Mouse (Mus musculus): ENCODE results near the gene Spsb2. TPM values are rescaled to one million over a fixed set of nuclear protein-coding genes. Genes with fewer than 3 reads are reported as not detected.

Gene Spsb2
- polyA plus RNA-seq, 1 experiment = 31.4 TPM

GRCm38 (mm10) chr6:124770511-124770910 is 38.0 kb upstream of the Spsb2 start:
- H3K4me1 ChIP-seq (ENCODE audit: control insufficient read depth, insufficient read depth, low read length) = peaks cover 6% of the 10 kb centered on the region
- H3K27ac ChIP-seq (ENCODE audit: insufficient read depth, low read depth, low read length) = no peak overlapping the region
- H3K4me3 ChIP-seq (ENCODE audit: insufficient read depth, low read length) = no peak overlapping the region
- TF ChIP-seq POLR2A (IDR thresholded peaks at IDR 0.05; ENCODE audit: borderline replicate concordance, low read depth, low read length) (no peak), CTCF (IDR thresholded peaks at IDR 0.05; ENCODE audit: low read depth, low read length) (no peak)

GRCm38 (mm10) chr6:124779222-124779983 is 29.1 kb upstream of the Spsb2 start, which contains the start of gene Lrrc23:
TSS of gene Lrrc23 (minus strand) at chr6:124779727.
- Histone ChIP-seq H3K27ac (ENCODE audit: insufficient read depth, low read depth, low read length) (no peak within 1 kb of the TSS), H3K4me1 (ENCODE audit: control insufficient read depth, insufficient read depth, low read length) (peaks cover 13% of the 10 kb centered on the region; the same call in 1 of the 2 replicates), H3K4me3 (ENCODE audit: insufficient read depth, low read length) (peak within 1 kb of the TSS; percentile 48)
- TF ChIP-seq POLR2A (IDR thresholded peaks at IDR 0.05; ENCODE audit: borderline replicate concordance, low read depth, low read length) = no peak
- no peak for TF ChIP-seq CTCF (IDR thresholded peaks at IDR 0.05; ENCODE audit: low read depth, low read length)

- H3K4me3 ChIP-seq (ENCODE audit: insufficient read depth, low read length) = peak overlapping the region; percentile 48
- peaks cover 13% of the 10 kb centered on the region; the same call in 1 of the 2 replicates for H3K4me1 ChIP-seq (ENCODE audit: control insufficient read depth, insufficient read depth, low read length)
- H3K27ac ChIP-seq (ENCODE audit: insufficient read depth, low read depth, low read length) = no peak overlapping the region
- TF ChIP-seq POLR2A (IDR thresholded peaks at IDR 0.05; ENCODE audit: borderline replicate concordance, low read depth, low read length) = no peak
- TF ChIP-seq CTCF (IDR thresholded peaks at IDR 0.05; ENCODE audit: low read depth, low read length) = no peak
Measured at GRCm38 (mm10) chr6:124779984-124780416, 28.5 kb upstream of the Spsb2 start.

- H3K4me3 ChIP-seq (ENCODE audit: insufficient read depth, low read length) = no peak overlapping the region
- no peak overlapping the region for H3K27ac ChIP-seq (ENCODE audit: insufficient read depth, low read depth, low read length)
- peaks cover 13% of the 10 kb centered on the region; the same call in 1 of the 2 replicates for H3K4me1 ChIP-seq (ENCODE audit: control insufficient read depth, insufficient read depth, low read length)
- TF ChIP-seq POLR2A (IDR thresholded peaks at IDR 0.05; ENCODE audit: borderline replicate concordance, low read depth, low read length) (no peak), CTCF (IDR thresholded peaks at IDR 0.05; ENCODE audit: low read depth, low read length) (no peak)
Measured at GRCm38 (mm10) chr6:124780917-124781316, 27.5 kb upstream of the Spsb2 start.

- peaks cover 16% of the 10 kb centered on the region for H3K4me1 ChIP-seq (ENCODE audit: control insufficient read depth, insufficient read depth, low read length)
- H3K4me3 ChIP-seq (ENCODE audit: insufficient read depth, low read length) = peak overlapping the region; percentile 60
Measured at GRCm38 (mm10) chr6:124782436-124782835, 26.0 kb upstream of the Spsb2 start.

GRCm38 (mm10) chr6:124786756-124787420 is 21.6 kb upstream of the Spsb2 start:
- TF ChIP-seq CTCF (IDR thresholded peaks at IDR 0.05; ENCODE audit: low read depth, low read length) = no peak
- no peak for TF ChIP-seq POLR2A (IDR thresholded peaks at IDR 0.05; ENCODE audit: borderline replicate concordance, low read depth, low read length)
- H3K27ac ChIP-seq (ENCODE audit: insufficient read depth, low read depth, low read length) = no peak overlapping the region
- H3K4me1 ChIP-seq (ENCODE audit: control insufficient read depth, insufficient read depth, low read length) = peaks cover 17% of the 10 kb centered on the region
- no peak overlapping the region for H3K4me3 ChIP-seq (ENCODE audit: insufficient read depth, low read length)

More at GRCm38 (mm10) chr6:124782436-124782835, 26.0 kb upstream of the Spsb2 start:
- TF ChIP-seq POLR2A (IDR thresholded peaks at IDR 0.05; ENCODE audit: borderline replicate concordance, low read depth, low read length) (no peak), CTCF (IDR thresholded peaks at IDR 0.05; ENCODE audit: low read depth, low read length) (no peak)
- H3K27ac ChIP-seq (ENCODE audit: insufficient read depth, low read depth, low read length) = peak overlapping the region; percentile 17; the same call in 1 of the 2 replicates

GRCm38 (mm10) chr6:124787722-124788121 is 20.7 kb upstream of the Spsb2 start:
- Histone ChIP-seq H3K4me3 (ENCODE audit: insufficient read depth, low read length) (no peak overlapping the region), H3K27ac (ENCODE audit: insufficient read depth, low read depth, low read length) (no peak overlapping the region), H3K4me1 (ENCODE audit: control insufficient read depth, insufficient read depth, low read length) (peaks cover 12% of the 10 kb centered on the region)
- TF ChIP-seq CTCF (IDR thresholded peaks at IDR 0.05; ENCODE audit: low read depth, low read length) = no peak
- TF ChIP-seq POLR2A (IDR thresholded peaks at IDR 0.05; ENCODE audit: borderline replicate concordance, low read depth, low read length) = no peak

GRCm38 (mm10) chr6:124789519-124789918 is 18.9 kb upstream of the Spsb2 start:
- no peak overlapping the region for H3K27ac ChIP-seq (ENCODE audit: insufficient read depth, low read depth, low read length)
- peaks cover 9% of the 10 kb centered on the region for H3K4me1 ChIP-seq (ENCODE audit: control insufficient read depth, insufficient read depth, low read length)
- no peak overlapping the region for H3K4me3 ChIP-seq (ENCODE audit: insufficient read depth, low read length)
- TF ChIP-seq CTCF (IDR thresholded peaks at IDR 0.05; ENCODE audit: low read depth, low read length) = no peak

GRCm38 (mm10) chr6:124790121-124790520 is 18.3 kb upstream of the Spsb2 start:
- no peak overlapping the region for H3K27ac ChIP-seq (ENCODE audit: insufficient read depth, low read depth, low read length)
- no peak overlapping the region for H3K4me3 ChIP-seq (ENCODE audit: insufficient read depth, low read length)
- TF ChIP-seq CTCF (IDR thresholded peaks at IDR 0.05; ENCODE audit: low read depth, low read length) = no peak
- TF ChIP-seq POLR2A (IDR thresholded peaks at IDR 0.05; ENCODE audit: borderline replicate concordance, low read depth, low read length) = no peak
- H3K4me1 ChIP-seq (ENCODE audit: control insufficient read depth, insufficient read depth, low read length) = peaks cover 9% of the 10 kb centered on the region

- Histone ChIP-seq H3K4me3 (ENCODE audit: insufficient read depth, low read length) (no peak overlapping the region), H3K27ac (ENCODE audit: insufficient read depth, low read depth, low read length) (no peak overlapping the region), H3K4me1 (ENCODE audit: control insufficient read depth, insufficient read depth, low read length) (peaks cover 7% of the 10 kb centered on the region)
- TF ChIP-seq POLR2A (IDR thresholded peaks at IDR 0.05; ENCODE audit: borderline replicate concordance, low read depth, low read length) = no peak
Measured at GRCm38 (mm10) chr6:124791911-124792310, 16.6 kb upstream of the Spsb2 start.

All from bone marrow macrophage, adult 2 months (primary cell).